Mouse (Mus musculus): ENCODE results near the gene Prrt4.
"Not testable (repeated sequence)": the region's sequence is repeated elsewhere in the genome, so short reads cannot be mapped to it uniquely, and the experiment has no call there.

The Prrt4 gene

GRCm38 (mm10) chr6:29178888-29179658 lies at the start of gene Prrt4:
Gene Prrt4 (minus strand): TSS chr6:29179584.
- peak; percentile 34 for DNase-seq (ENCODE audit: low spot score)

- DNase-seq (ENCODE audit: low spot score) = not testable (repeated sequence)
Observed at GRCm38 (mm10) chr6:29217717-29218116, 38.3 kb upstream of the Prrt4 start.

- peak; percentile 83 for DNase-seq (ENCODE audit: low spot score)
Observed at GRCm38 (mm10) chr6:29215881-29216501, 36.6 kb upstream of the Prrt4 start, which contains the start of gene Impdh1. Gene Impdh1 (minus strand): TSS chr6:29216364.

GRCm38 (mm10) chr6:29215181-29215580 lies 35.8 kb upstream of the Prrt4 start:
- DNase-seq (ENCODE audit: low spot score) = no peak

GRCm38 (mm10) chr6:29214776-29215175 lies 35.4 kb upstream of the Prrt4 start:
- DNase-seq (ENCODE audit: low spot score) = peak; percentile 45

GRCm38 (mm10) chr6:29214245-29214644 lies 34.9 kb upstream of the Prrt4 start:
- DNase-seq (ENCODE audit: low spot score) = no peak

- DNase-seq (ENCODE audit: low spot score) = no peak
Observed at GRCm38 (mm10) chr6:29213436-29213835, 34.1 kb upstream of the Prrt4 start.

- peak; percentile 88 for DNase-seq (ENCODE audit: low spot score)
Observed at GRCm38 (mm10) chr6:29211806-29212492, 32.6 kb upstream of the Prrt4 start.

- no peak for DNase-seq (ENCODE audit: low spot score)
Observed at GRCm38 (mm10) chr6:29211146-29211545, 31.8 kb upstream of the Prrt4 start.

- no peak for DNase-seq (ENCODE audit: low spot score)
Observed at GRCm38 (mm10) chr6:29210231-29210936, 31.0 kb upstream of the Prrt4 start.

GRCm38 (mm10) chr6:29208178-29208577 lies 28.8 kb upstream of the Prrt4 start:
- no peak for DNase-seq (ENCODE audit: low spot score)

GRCm38 (mm10) chr6:29207017-29207416 lies 27.6 kb upstream of the Prrt4 start:
- DNase-seq (ENCODE audit: low spot score) = no peak

GRCm38 (mm10) chr6:29206006-29206405 lies 26.6 kb upstream of the Prrt4 start:
- DNase-seq (ENCODE audit: low spot score) = no peak

- DNase-seq (ENCODE audit: low spot score) = no peak
Observed at GRCm38 (mm10) chr6:29204932-29205614, 25.7 kb upstream of the Prrt4 start.

GRCm38 (mm10) chr6:29203861-29204585 lies 24.6 kb upstream of the Prrt4 start:
- no peak for DNase-seq (ENCODE audit: low spot score)

- DNase-seq (ENCODE audit: low spot score) = no peak
Observed at GRCm38 (mm10) chr6:29203096-29203495, 23.7 kb upstream of the Prrt4 start.

- no peak for DNase-seq (ENCODE audit: low spot score)
Observed at GRCm38 (mm10) chr6:29201988-29202387, 22.6 kb upstream of the Prrt4 start.

- no peak for DNase-seq (ENCODE audit: low spot score)
Observed at GRCm38 (mm10) chr6:29201341-29201740, 22.0 kb upstream of the Prrt4 start.

GRCm38 (mm10) chr6:29200496-29200895 lies 21.1 kb upstream of the Prrt4 start:
- DNase-seq (ENCODE audit: low spot score) = no peak

GRCm38 (mm10) chr6:29199223-29199855 lies 20.0 kb upstream of the Prrt4 start:
- DNase-seq (ENCODE audit: low spot score) = no peak

All from T-cell, adult 2 months (primary cell).